Mouse (Mus musculus): Measurements from ENCODE around the gene Gchfr.

The Gchfr gene

DNA sequence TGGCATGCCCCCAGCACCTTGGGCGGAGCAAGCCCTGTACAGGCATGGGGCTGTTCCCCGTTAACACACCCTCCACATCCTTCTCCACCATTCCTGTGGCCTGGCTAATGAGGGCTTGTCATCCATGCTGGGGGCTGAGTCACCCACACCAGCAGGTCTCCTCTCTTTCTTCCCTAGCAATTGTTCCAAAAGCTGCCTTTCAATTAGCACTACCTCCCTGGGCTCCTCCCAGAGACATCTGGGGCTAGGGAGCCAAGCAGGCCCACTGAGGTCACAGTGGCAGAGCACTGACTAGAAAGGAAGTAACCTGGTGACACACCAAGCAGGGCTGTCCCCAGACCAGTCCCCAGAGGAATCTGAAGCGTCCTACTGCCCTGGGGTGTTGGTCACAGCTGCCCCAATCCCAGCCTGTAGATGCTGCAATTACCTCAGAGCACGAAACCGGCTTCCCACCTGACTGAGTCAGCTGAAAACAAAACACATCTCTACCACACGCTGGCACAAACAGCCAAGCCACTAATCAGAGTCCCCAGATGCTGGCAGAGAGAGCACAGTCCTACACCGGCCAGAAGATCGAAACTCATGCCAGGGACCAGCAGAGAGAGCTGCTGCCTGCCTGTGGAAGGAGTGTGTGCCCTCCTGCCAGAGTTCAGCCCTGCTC is 6.5 kb downstream of the Gchfr start, which contains the start of gene Gm14137:
Gene Gm14137, plus strand, starts transcription at position 519 of the 661 bp plus-strand sequence.
- DNase-seq (ENCODE audit: low spot score): no peak

- DNase-seq (ENCODE audit: low spot score): no peak
These were observed 7.3 kb downstream of the Gchfr start for GRCm38 (mm10) chr2:119174866-119175265.

GRCm38 (mm10) chr2:119175614-119176013 is 8.0 kb downstream of the Gchfr start:
- DNase-seq (ENCODE audit: low spot score): no peak

DNA sequence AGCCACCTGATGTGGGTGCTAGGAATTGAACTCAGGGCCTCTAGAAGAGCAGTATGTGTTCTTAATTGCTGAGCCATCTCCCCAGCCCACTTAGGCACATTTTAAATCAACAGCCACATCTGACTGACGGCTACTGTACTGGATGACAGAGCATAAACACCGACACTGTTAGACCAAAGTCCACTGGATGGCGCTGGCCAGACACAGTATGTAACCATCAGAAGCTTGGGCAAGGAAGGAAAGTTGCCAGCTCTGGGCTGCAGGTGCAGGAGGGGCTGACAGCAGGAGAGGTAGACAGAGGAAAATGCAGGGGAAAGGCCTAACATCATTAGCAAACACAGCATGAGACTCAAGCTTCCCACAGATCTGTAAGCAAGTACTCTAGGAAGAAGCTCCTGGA is 9.2 kb downstream of the Gchfr start:
- no peak for DNase-seq (ENCODE audit: low spot score)

DNA sequence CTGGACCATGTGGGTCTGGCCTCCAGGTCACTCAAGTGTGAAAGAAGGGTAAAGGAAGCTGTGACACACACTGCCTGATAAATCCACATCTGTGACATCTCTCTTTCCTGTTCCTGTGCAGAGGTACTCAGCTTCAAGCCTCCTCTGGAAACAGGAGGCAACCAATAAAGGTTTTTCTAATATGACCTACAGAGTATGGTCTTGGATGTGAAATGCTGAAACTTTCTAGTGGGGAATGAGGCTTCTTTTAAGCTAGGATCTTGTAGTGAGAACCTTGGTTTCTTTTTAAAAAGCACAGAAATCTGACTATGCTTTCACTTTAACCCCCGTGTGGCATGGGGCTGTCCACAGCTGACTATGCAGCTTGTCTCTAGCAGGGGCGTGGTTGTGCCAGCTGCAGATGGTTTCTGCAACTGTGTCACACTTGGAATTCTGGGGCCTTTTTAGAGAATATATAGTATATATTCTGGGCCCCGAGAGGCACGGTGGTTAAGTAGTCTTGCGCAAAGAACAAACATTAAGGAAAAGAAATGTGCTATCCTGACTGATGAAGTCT is 9.9 kb downstream of the Gchfr start:
- DNase-seq (ENCODE audit: low spot score): no peak

- DNase-seq (ENCODE audit: low spot score): no peak
These were observed 15.3 kb downstream of the Gchfr start for GRCm38 (mm10) chr2:119182914-119183313.

DNA sequence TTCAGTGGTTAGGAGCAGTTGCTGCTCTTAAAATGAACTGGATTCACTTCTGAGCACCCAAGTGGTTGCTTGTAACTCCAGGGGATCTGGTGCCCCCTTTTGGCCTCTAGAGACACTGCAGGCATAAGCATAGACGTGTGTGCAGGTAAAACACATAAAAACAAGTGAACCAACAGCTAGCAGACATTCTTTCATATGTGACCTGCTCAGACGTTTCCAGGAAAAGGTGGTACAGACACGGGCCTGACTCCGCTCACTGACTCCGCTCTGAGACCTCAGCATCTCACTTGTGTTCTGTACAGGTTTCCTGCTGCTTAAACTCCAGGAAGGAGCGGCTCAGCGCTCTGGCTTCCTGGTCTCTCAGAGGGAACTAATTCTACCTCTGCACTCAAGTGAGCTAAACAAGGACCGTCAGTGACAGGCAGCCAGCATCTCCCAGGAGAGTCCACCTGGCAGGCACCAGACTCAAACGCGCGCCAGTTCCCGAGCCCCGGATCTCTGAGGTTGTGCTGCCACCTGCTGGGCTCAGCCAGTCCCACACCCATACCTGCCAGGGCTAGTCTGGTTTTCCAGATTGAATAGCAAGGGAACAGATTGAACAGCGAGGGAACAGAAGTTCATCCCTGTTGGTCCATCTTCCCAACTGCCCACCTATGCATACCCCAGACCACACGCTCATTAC is 21.6 kb downstream of the Gchfr start:
- peak; percentile 82 for DNase-seq (ENCODE audit: low spot score)

DNA sequence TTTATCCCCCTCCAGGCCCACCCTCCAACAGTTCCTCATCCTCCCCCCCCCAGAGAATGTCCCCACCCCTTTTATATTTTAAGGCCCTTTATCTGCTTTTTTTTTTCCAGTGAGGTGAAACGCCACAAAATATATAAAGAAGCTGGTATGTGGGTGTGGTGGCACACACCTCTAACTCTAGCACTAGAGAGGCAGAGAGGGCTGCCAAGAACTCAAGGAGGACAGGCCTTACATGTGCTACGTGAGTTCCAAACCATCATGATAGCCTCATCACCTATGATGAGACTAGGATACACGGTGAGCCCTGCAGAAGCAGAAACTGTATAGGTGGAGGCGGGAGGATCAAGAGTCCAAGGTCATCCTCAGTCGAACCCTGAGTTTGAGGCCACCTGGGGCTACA is 23.4 kb downstream of the Gchfr start:
- DNase-seq (ENCODE audit: low spot score): no peak

- no peak for DNase-seq (ENCODE audit: low spot score)
These were observed 26.6 kb downstream of the Gchfr start for GRCm38 (mm10) chr2:119194140-119194539.

- no peak for DNase-seq (ENCODE audit: low spot score)
These were observed 28.9 kb downstream of the Gchfr start for GRCm38 (mm10) chr2:119196316-119197108.

DNA sequence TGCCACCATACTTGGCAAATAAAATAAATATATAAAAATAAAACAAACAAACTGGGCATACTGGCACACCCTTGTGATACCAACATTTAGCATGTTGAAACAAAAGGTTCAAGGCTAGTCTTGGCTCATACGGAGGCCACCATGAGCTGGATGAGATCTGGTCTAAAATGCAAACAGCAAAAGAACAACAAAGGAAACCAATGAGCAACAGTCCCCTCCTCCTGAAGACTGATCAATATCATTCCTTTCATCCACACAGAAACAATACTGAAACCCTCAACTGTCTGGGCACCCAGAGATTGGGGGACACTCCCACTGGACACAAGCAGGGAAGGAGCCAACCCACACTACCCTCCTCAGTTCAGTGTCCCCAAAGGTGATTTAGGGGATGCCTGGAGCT is 29.9 kb downstream of the Gchfr start:
- no peak for DNase-seq (ENCODE audit: low spot score)

GRCm38 (mm10) chr2:119198049-119198448 is 30.5 kb downstream of the Gchfr start:
- DNase-seq (ENCODE audit: low spot score): no peak

- no peak for DNase-seq (ENCODE audit: low spot score)
These were observed 31.4 kb downstream of the Gchfr start for GRCm38 (mm10) chr2:119198934-119199333.

DNA sequence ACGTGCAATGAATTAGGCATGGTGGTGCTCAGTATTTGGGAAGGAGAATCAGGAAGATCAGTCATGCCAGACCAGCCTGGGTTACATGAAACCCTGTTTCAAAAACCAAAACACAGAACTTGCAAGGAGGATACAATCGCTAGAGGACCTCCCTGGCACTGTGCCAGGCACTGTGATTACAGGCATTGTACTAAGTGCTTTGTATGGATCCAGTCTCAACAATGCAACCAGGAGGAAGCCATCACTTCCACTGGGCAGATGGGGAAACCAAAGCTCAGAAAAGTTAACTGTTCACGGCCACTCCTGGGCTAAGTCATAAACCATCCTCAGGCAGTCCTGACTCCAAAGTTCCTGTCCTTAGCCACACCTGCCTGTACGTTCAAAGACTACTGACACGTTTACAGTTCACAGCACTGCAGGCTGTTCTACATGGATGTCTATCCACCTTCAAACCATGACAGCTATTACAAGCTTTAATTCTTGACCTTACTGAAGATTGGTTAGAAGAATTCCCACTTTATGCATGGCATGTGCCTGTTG is 35.4 kb downstream of the Gchfr start:
- DNase-seq (ENCODE audit: low spot score): peak; percentile 24

DNA sequence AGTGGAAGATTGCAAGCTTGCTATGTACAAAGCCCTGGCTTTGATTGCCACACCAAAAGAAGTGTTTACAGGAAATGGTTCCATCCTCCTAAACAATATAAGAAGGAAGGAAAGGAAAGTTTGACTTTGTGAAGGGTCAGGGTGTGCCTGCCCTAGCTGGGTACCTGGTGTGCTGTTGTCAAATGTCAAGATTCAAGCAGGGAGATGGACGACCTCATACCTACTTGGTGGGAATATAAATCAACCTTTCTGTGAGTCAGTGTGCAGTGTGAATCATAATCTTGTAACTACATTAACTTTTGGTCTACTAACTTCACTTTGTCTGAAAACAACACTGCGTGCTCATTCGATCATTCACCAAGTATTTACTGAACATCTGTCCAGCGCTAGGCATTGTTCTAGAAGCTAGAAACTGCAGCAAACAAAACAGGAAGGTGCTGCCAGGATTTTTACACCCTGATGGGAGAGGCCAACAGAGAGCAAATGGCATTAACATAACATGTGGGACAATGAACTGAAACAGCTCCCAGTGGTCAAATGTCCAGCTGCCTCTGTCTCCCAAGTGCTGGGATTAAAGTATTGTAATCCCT is 36.4 kb downstream of the Gchfr start:
- no peak for DNase-seq (ENCODE audit: low spot score)

GRCm38 (mm10) chr2:119207961-119208343 is 40.4 kb downstream of the Gchfr start:
- DNase-seq (ENCODE audit: low spot score): no peak

DNA sequence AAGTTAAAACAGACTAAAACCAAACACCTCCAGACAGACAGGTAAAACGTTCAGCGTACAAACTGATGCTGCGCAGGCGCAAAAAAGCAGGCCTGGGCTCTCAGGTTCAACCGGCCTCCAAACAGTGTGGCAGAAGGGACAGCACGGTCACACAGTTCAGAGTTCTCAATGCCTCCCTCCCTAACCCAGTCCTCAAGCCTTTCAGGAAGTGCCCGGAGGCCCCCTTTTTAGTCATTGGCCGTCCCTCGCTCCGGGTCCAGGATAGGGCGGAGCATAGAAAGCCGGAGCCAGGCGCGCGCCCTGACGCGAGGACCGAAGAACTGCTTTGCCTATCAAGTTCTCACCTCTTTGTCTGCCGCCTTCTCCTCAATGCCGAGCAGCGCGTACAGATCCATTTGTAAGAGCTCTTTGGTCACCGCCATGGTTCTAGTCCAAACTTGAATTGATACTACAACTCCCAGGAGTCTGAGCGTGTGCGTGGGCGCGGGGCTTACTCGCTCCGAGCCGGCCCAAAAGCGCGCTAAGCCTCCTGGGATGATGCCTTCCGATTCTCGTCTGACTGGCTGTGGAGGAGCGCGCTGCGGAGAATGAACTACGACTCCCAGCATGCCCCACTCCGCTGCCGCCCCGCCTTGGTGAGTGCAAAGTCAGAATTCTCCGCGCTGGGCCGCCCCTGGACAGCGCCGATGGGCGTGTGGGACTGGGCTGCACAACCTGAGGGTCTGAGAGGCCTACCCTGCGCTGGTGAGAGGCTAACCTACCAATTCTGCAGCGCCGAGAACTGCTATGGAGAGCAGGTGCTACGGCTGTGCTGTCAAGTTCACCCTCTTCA is 41.0 kb downstream of the Gchfr start, which contains the start of the genes Zfyve19 and Dnajc17:
Gene Zfyve19, plus strand, starts transcription at position 274 of the 832 bp plus-strand sequence.
Gene Dnajc17, minus strand, starts transcription at position 452 of the 832 bp plus-strand sequence.
- peak; percentile 93 for DNase-seq (ENCODE audit: low spot score)

- no peak for DNase-seq (ENCODE audit: low spot score)
These were observed 41.6 kb downstream of the Gchfr start for GRCm38 (mm10) chr2:119209176-119209507.
